Mouse (Mus musculus): Measurements from ENCODE around the gene Dvl2.
"Not testable (repeated sequence)": the region's sequence is repeated elsewhere in the genome, so short reads cannot be mapped to it uniquely, and the experiment has no call there.

The Dvl2 gene

DNA sequence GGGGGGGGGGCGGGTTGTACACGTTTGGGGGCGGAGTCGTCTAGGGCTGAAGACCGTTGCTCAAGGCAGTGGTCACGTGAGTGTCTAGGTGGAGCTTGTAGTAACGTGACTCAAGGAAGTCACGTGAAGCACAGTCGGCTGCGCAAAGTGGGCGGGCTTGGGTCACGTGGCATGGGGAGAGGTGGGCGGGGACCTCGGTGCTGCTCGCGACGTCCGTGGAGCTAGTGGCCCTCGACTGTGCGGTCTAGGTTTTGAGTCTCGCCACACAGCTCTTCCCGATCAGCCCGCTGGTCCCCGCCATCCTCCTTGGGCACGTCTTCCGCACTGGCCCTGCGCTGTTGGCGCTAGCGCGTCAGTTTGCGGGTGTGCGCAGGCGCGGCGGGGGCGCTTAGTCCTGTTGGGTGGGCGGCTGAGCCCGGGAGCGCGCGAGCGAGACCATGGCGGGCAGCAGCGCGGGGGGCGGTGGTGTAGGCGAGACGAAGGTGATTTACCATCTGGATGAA, at the start of gene Dvl2:
TSS of gene Dvl2 (plus strand) at position 200 of the 503 bp plus-strand sequence.
- in situ Hi-C loops (cut with MboI, MseI), result no loop called here

- in situ Hi-C loops (cut with MboI, MseI), result no loop called here
Observed at GRCm38 (mm10) chr11:69950807-69951459, 49.5 kb upstream of the Dvl2 start.

DNA sequence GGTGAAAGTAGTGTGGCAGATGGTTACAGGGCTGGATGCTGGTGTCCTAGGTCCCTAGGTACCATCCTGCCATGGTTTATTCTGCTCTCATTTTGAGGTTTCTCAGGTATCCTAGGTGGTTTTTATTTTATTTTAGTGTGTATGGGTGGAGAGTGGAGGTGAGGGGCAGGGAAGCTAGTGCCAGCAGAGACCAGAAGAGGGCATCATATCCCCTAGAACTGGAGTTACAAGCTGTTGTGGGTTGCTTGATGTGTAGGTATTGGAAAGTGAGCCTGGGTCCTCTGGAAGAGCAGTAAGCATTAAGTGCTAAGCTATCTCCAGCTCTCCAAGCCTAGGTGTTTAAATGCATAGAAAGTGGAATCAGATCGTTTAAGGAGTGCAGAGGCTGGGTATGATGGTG, 48.1 kb upstream of the Dvl2 start:
- in situ Hi-C loops (cut with MboI, MseI), result no loop called here

DNA sequence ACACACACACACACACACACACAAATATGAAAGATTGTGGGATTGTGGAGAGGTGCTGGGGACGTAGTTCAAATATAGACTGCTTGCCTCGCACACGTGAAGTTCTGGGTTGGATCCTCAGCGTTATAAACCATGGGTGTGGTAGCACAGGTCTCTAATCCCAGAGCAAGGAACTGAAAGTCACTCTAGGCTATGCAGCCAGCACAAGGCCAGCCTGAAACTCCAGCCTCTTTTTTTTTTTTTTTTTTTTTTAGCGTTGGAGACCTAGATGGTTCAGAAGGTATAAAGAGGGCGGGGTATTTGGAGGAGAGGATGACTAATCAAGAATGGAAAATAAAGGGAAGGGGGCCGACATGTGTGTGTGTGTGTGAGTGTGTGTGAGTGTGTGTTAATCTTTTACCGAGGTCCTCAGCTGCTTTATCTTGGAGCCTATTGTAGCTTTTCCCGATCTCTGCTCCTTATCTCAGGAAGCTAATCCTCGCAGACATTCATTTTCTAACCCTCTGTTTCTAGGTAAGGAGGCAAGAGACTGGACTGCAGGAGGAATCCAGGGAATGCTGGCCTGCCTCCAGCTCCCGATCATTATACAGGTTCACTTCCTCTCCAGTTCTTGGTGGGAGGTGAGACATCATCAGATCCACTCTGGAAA, 47.0 kb upstream of the Dvl2 start:
- in situ Hi-C loops (cut with MboI, MseI), result no loop called here

DNA sequence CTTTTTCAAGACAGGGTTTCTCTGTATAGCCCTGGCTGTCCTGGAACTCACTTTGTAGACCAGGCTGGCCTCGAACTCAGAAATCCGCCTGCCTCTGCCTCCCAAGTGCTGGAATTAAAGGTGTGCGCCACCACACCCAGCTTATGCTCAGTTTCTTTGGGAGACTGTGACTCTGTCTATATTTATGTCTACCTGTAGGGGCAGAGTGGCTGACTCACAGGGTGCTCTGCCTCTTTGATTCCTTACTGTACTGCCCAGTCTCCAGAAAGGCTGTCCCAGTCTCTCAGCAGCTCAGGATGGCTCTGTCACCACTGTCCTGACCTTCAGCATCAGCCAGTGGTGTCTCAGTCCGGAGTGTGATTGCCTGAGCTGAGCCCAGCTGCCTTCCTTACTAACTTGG, 44.8 kb upstream of the Dvl2 start:
- in situ Hi-C loops (cut with MboI, MseI), result not testable (repeated sequence)

GRCm38 (mm10) chr11:69956218-69956617, 44.2 kb upstream of the Dvl2 start:
- in situ Hi-C loops (cut with MboI, MseI), result no loop called here

DNA sequence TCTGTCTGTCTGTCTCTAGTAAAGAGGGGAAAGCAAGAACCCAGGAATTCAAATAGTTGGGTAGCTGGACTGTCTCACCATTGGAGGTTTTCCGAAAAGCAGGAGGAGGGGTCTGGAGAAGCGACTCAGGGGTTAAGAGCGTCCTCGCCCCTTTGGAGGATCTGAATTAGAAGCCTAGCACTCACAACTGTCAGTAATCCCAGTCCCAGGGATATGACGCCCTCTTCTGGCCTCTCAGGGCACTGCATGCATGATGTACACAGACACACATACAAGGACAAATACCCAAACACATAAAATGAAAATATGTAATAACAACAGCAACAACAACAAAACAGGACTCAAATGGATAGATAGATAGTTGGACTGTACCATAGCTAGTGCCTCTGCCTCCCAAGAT, 39.8 kb upstream of the Dvl2 start:
- in situ Hi-C loops (cut with MboI, MseI), result no loop called here

DNA sequence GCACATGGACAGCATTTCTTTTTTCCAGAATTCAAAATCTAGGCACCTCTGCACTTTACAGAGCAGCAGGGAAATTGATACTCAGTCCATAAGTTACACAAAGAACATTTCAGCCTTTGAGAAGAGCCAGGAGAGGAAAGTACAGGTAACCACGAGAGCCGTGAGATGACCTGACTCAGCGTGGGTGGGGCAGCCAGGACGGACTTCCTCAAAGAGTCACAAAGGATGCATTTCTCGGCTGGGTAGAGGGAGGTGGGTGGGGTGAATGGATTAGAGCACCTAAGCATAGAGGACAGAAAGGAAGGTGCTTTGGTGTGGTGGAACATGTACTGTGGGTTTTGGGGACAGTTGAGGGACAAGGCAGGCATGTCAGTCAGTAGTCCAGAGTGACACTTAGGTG, 38.6 kb upstream of the Dvl2 start:
- in situ Hi-C loops (cut with MboI, MseI), result no loop called here

DNA sequence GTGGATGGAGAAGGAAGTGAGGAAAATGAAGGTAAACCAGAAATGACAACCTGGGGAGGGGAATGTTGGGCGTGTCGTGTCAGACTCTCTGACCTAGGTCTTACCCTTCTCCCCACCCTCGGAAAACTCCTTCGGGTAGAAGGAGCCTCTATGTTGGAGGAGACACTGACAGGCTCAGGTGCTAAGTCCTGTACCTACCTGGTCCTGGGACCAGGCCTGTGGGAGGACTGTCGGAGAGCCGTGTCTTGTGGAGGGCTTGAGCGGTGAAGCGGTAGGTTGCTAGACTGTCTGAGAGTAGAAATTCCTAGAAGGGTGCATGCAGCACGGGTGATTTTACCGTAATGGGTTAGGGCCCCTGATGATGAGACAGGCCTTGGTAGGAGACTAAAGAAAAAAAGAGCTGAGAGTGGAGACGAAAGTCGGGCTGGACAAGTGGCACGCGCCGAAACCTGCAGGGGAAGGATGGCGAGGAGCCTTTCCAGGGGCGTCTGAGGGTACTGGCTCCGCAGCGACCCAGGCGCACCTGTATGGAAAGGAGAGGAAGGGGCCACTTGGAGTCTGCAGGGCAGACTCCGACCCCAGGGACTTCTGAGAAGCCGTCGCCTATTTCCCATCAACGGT, 35.6 kb upstream of the Dvl2 start, which contains the start of gene Cldn7:
TSS of gene Cldn7 (plus strand) at position 130 of the 621 bp plus-strand sequence.
- in situ Hi-C loops (cut with MboI, MseI), result no loop called here

DNA sequence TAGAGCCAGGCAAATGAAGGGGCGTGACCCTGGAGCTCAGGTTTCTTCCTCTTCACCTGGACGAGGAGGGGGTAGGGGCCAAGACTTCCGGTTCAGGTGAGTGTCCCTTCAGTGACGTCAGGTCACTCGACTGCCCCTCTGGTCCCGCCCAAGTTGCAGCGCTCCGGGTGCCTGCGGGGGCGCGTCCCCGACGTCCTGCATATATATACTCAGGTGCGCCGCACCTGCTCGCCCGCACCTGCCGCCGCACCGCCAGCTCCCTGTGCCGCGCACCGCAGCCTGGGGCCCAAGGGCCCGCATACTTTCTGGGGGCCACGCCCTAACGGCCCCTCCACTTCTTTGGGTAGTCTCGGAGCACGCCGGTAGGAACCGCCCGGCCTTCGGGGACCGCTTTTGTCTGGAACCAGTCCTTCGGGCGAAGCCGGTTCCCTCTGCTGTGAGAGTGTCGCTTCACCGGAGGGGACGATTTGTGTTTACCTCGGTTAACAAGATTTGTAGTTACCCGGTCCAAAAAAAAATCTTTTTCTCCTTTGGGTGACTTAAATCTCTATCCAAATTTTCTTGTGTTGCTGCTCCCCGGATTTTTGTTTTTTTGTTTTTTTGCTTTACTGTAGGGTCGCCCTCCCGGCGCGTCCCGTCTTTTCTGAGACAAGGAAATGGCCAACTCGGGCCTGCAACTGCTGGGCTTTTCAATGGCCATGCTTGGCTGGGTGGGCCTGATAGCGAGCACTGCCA, 35.0 kb upstream of the Dvl2 start:
- in situ Hi-C loops (cut with MboI, MseI), result no loop called here

GRCm38 (mm10) chr11:69966006-69966859, 34.2 kb upstream of the Dvl2 start:
- in situ Hi-C loops (cut with MboI, MseI), result no loop called here

GRCm38 (mm10) chr11:69966860-69967517, 33.4 kb upstream of the Dvl2 start:
- in situ Hi-C loops (cut with MboI, MseI), result no loop called here

DNA sequence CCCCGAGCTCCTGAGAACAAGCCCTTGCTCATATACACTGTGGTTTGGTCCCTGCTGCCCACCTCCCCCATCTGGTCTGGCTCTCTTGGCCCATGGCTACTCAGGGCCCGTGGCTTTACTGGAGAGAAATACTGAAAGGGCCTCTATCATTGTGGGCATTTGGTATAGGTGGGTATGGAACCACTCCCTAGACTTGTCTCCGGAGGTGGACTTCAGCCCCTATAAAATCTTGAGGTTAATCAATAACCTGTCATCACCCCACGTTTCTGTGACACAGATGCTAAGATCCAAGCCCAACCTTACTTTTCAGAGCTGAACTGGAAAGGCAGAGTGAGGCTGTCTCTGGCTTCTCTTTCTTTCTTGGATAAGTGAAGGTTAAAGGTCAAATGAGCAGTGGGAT, 31.6 kb upstream of the Dvl2 start:
- in situ Hi-C loops (cut with MboI, MseI), result no loop called here

DNA sequence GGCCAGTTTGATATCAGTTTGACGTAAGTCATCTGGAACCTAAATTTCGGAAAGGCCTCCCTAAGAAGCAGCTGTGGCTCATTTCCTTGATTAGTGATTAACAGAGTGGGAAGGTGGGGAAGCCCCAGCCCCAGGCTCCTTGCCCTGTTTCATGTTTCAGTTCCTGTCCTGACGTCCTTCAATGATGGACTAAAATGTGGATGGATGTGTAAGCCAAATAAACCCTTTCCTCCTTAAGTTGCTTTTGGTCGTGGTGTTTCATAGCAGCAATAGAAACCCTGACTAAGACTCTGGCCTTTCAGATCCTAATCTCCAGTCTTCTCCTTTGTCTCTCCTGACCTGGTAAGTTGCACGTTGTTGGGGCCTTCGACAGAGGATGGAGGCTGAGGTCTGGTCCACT, 30.2 kb upstream of the Dvl2 start:
- in situ Hi-C loops (cut with MboI, MseI), result no loop called here

- in situ Hi-C loops (cut with MboI, MseI), result no loop called here
Observed at GRCm38 (mm10) chr11:69970775-69971174, 29.6 kb upstream of the Dvl2 start.

DNA sequence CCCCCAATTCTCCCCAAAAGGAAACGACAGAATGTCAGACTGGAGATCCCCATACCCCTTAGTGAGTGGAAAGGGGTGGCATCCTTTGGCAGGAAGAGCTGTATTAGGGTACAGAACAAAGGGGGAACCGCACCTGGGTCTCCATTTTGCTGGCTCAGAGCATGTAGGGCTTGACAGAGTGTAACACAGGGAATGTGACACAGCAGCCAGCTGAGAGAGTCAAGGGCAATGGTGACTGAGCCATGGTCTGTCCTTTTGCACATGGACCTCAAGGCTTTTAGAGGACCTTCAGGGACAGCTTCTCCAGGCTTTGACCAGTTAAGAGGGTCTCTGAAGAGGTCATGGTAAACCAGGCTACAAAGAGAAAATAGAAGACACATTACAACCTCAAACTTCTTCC, 25.5 kb upstream of the Dvl2 start:
- in situ Hi-C loops (cut with MboI, MseI), result no loop called here

- in situ Hi-C loops (cut with MboI, MseI), result no loop called here
Observed at GRCm38 (mm10) chr11:69976271-69976670, 24.1 kb upstream of the Dvl2 start.

DNA sequence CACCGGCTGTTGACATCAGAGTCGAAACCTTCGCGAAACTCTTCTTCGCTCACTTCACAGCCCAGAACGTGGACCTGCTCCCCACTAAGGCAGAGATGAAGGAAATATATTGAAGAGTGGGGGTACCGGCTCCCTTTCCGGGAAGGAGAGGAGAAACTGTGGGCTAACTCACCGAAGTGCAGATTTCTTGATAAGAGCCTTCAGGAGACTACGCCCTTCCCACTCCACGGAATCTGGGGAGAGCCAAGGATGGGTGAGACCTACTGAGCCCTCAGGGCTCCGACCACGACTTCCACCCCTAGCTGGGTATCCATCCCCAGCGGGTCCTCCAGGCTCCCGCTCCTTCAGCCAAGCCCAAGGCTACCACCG, 20.6 kb upstream of the Dvl2 start:
- in situ Hi-C loops (cut with MboI, MseI), result loop anchor here (10.0 kb wide), 2 partner anchors 565 to 885 kb away; partner anchors contain the start of genes Kdm6b and Per1

DNA sequence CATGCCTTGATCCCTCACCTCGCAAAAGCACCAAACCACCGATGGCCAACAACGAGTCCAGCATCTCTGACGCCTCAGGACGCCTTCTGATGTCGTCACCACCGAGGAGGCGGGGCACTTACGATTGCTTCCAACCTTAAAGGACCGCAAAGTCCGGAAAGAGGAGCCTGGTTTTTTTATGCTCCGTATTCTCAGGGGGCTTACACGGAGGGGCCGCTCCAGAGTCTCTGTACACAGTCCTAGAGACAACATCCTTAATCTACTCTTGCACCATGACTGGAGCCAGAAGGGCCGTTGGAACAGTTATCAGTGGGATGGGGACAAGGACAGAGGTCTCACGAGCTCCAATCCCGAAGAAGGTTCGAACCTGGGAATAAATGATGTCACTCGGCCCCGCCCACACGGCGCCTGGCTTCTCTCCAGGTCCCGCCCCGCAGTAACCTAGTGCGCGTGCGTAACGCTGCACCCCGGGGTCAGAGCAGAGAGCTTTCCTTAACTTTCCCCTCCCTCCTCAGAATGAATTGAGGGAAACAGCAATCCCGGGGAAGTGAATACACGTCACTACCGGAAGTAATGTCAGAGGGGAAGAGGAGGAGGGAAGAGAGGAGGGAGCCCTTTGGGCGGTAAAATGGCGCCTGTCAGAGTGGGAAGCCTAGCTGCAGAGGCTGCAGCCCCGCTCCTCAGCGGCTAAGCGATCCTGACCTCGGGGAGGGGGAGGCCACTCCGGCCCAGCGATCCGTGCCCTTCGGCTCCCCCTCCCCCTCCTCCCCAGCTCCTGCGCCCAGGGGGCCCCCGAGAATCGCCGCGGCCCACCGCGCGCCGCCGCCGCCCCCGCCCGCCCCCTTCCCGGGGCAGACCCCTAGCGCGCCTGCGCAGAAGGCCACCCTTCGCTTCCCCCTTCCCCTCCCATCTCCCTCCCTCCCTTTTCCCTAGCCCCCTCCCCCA, 19.9 kb upstream of the Dvl2 start:
- in situ Hi-C loops (cut with MboI, MseI), result loop anchor here (10.0 kb wide), 2 partner anchors 566 to 886 kb away; partner anchors contain the start of genes Kdm6b and Per1
